Mouse (Mus musculus) mouse embryonic stem cell (cell line): ENCODE data around the gene Gimap3.

Experiments used
- in situ Hi-C, 2 experiments: fragments of 300-500 bp; cut with MboI; formaldehyde crosslinking; loops; 1 replicate in 1 of 2; 3 replicates in 1 of 2; pipeline ENCODE4 v1.14.3; 2019 to 2020; ENCODE audit warnings: low sequenced_read_pairs in 2 of 2, low pct_unique_long_range_greater_than_20kb in 1 of 2, mixed read lengths in 1 of 2; ENCODE audit not compliant: unreplicated experiment in 1 of 2

Gimap3 gene

GRCm38 (mm10) chr6:48770696-48771095 is at the start of gene Gimap3:
TSS of gene Gimap3 (minus strand) at chr6:48770851.
- in situ Hi-C loops, result loop anchor here in 1 of 2 experiments (25.0 kb wide), 1 partner anchor 583 kb away; no protein-coding TSS in a partner anchor

- in situ Hi-C loops, result no loop called here
Measured at GRCm38 (mm10) chr6:48817815-48818214, 47.2 kb upstream of the Gimap3 start.

- in situ Hi-C loops, result no loop called here
Measured at GRCm38 (mm10) chr6:48815013-48815412, 44.4 kb upstream of the Gimap3 start.

GRCm38 (mm10) chr6:48809494-48810219 is 39.0 kb upstream of the Gimap3 start:
- in situ Hi-C loops, result no loop called here

GRCm38 (mm10) chr6:48806746-48807145 is 36.1 kb upstream of the Gimap3 start:
- in situ Hi-C loops, result no loop called here

GRCm38 (mm10) chr6:48804346-48804745 is 33.7 kb upstream of the Gimap3 start:
- in situ Hi-C loops, result no loop called here

- in situ Hi-C loops, result no loop called here
Measured at GRCm38 (mm10) chr6:48803406-48804051, 32.9 kb upstream of the Gimap3 start.

GRCm38 (mm10) chr6:48801897-48802296 is 31.2 kb upstream of the Gimap3 start:
- in situ Hi-C loops, result no loop called here

- in situ Hi-C loops, result no loop called here
Measured at GRCm38 (mm10) chr6:48787867-48788266, 17.2 kb upstream of the Gimap3 start.

GRCm38 (mm10) chr6:48785601-48786000 is 14.9 kb upstream of the Gimap3 start:
- in situ Hi-C loops, result no loop called here

GRCm38 (mm10) chr6:48785189-48785588 is 14.5 kb upstream of the Gimap3 start:
- in situ Hi-C loops, result no loop called here

- in situ Hi-C loops, result no loop called here
Measured at GRCm38 (mm10) chr6:48784406-48784805, 13.8 kb upstream of the Gimap3 start.

- in situ Hi-C loops, result loop anchor here in 1 of 2 experiments (25.0 kb wide), 1 partner anchor 585 kb away; no protein-coding TSS in a partner anchor
Measured at GRCm38 (mm10) chr6:48772030-48772429, 1.4 kb upstream of the Gimap3 start.

GRCm38 (mm10) chr6:48768933-48769332 is 1.7 kb downstream of the Gimap3 start:
- in situ Hi-C loops, result loop anchor here in 1 of 2 experiments (10.0 to 25.0 kb wide), 2 partner anchors 124 to 582 kb away; partner anchors contain the start of gene Gimap8

GRCm38 (mm10) chr6:48768178-48768869 is 2.3 kb downstream of the Gimap3 start:
- in situ Hi-C loops, result loop anchor here in 1 of 2 experiments (10.0 to 25.0 kb wide), 2 partner anchors 124 to 581 kb away; partner anchors contain the start of gene Gimap8

GRCm38 (mm10) chr6:48764496-48764895 is 6.2 kb downstream of the Gimap3 start:
- in situ Hi-C loops, result loop anchor here in 1 of 2 experiments (10.0 to 25.0 kb wide), 2 partner anchors 120 to 577 kb away; partner anchors contain the start of gene Gimap8

- in situ Hi-C loops, result loop anchor here in 1 of 2 experiments (10.0 to 25.0 kb wide), 2 partner anchors 119 to 576 kb away; partner anchors contain the start of gene Gimap8
Measured at GRCm38 (mm10) chr6:48763567-48764270, 6.9 kb downstream of the Gimap3 start.
